Mouse (Mus musculus) intestine, embryonic 16.5 days (tissue): Measurements from ENCODE around the gene Rsl24d1. TPM values are rescaled to one million over a fixed set of nuclear protein-coding genes. Genes with fewer than 3 reads are reported as not detected.

Experiments
- ATAC-seq: fragments of 200-750 bp; cut with Nextera tagmentation; 2 replicates; pipeline ENCODE4 v1.8.0; 2017; ENCODE audit warnings: moderate TSS enrichment, moderate library complexity
- H3K27ac ChIP-seq: fragments of 300-500 bp; sonication (generic); 2 replicates; pipeline ENCODE4 v1.5.1; 2014; ENCODE audit warnings: mild to moderate bottlenecking, low read length
- H3K27me3 ChIP-seq: fragments of 300-500 bp; sonication (generic); replicated peaks from 2 replicates; pipeline ENCODE4 v1.6.1; 2014; ENCODE audit warnings: low read length, control low read depth, mixed read lengths; ENCODE audit not compliant: control insufficient read depth, insufficient read depth
- H3K36me3 ChIP-seq: fragments of 300-500 bp; sonication (generic); 2 replicates; pipeline ENCODE4 v1.6.1; 2014; ENCODE audit warnings: low read length, control low read depth; ENCODE audit not compliant: control insufficient read depth, insufficient read depth
- H3K4me1 ChIP-seq: fragments of 300-500 bp; sonication (generic); 2 replicates; pipeline ENCODE4 v1.6.1; 2014; ENCODE audit warnings: low read length, control low read depth, mixed read lengths; ENCODE audit not compliant: control insufficient read depth, insufficient read depth
- H3K4me2 ChIP-seq: fragments of 300-500 bp; sonication (generic); 2 replicates; pipeline ENCODE4 v1.6.1; 2014; ENCODE audit warnings: low read depth, low read length, control low read depth
- H3K4me3 ChIP-seq: fragments of 300-500 bp; sonication (generic); 2 replicates; pipeline ENCODE4 v1.5.1; 2014; ENCODE audit warnings: mild to moderate bottlenecking, low read length
- H3K9ac ChIP-seq: fragments of 300-500 bp; sonication (generic); 2 replicates; pipeline ENCODE4 v1.6.1; 2014; ENCODE audit warnings: low read depth, low read length
- H3K9me3 ChIP-seq: fragments of 300-500 bp; sonication (generic); 2 replicates; pipeline ENCODE4 v1.6.1; 2016; ENCODE audit warnings: low read length, control low read depth; ENCODE audit not compliant: control insufficient read depth
- WGBS: fragments of 180-500 bp; shearing (Covaris S2); extraction: QIAGEN DNeasy Blood & Tissue Kit; methylation state at CpG from one replicate; pipeline ENCODE4 v1.1.7; 2014; 5-methylcytosine and 5-hydroxymethylcytosine counted together
- polyA plus RNA-seq: library from polyadenylated mRNA; unstranded; fragments of >200 nt; fragmentation: Nextera tagmentation; extraction: Ambion mirVana; gene quantifications from 2 replicates; pipeline ENCODE4 v1.2.1, GENCODE M21; 2015

Rsl24d1 gene
- polyA plus RNA-seq, 1 experiment from 2014 or later, result 82.8 TPM

DNA sequence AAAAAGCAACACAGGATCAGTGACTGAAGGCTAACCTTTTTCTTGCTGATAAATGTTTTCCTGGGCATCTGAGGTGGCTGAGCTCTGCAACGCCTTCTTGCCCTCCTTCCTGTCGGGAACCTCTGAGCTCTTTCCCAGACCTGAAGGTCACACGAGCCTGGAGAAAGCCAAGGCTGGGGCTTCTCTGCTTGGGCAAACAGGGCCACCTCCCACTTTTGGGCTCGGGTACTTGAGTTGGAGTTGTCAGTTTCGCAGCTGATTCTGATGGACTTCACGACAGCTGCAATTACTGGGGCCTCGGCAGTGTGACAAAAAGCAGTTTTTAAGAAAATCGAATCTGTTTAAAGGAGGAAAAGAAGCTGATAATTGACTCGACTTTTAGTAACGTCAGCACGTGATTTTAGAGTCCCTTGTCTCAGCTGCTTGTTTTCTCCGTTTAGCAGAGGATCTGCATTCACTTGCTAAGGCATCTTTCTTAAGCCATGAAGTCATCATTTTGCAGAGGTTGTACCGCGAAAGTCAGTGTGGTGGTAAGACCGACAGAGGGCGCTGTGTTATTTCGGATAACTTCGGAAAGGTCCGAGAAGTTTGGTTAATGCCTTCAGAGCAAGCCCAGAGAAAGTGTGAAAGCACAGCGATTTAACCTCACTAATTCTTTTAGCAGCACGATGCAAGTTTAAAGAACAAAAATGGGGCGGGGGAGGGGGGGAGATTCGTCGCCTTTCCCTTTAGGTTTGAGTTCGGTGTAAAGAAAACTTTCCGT lies 49.5 kb downstream of the Rsl24d1 start:
- Histone ChIP-seq H3K4me1 (no peaks in the 10 kb centered on the region), H3K4me2 (peak overlapping the region; percentile 53), H3K9me3 (0 out of 2 replicates have a peak, but pooled peaks cover 4% of the 10 kb centered on the region), H3K27ac (no peak overlapping the region), H3K4me3 (peak overlapping the region; percentile 36), H3K36me3 (no peaks in the 10 kb centered on the region), H3K9ac (0 out of 2 replicates have a peak overlapping the region, but pooled peaks have one; percentile 30), H3K27me3 (no peaks in the 10 kb centered on the region)
- whole genome bisulfite sequencing, result 20% methylated on average over 26 of the region's 26 CpGs
- ATAC-seq, result peak; percentile 53; the same call in 1 of the 2 replicates

DNA sequence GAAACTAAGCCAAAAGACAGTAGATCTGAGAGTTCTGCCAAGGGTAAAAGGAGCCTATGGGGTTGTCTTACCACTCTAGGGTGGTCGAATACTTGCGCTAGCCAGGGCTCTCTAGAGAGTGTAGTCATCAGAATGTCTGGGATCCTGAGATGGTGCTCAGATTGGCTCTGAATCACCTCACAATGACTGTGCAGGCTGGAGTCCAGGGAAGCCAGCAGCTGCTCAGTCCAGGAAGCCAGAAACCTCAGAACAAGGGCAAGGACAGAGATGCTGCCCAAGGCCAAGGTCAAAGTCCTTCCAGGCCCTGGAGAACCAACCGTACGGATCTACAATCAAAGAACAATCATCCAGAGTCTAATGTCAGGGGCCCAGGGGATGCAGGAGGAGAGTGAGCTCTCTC lies 52.4 kb downstream of the Rsl24d1 start:
- H3K27ac ChIP-seq, result no peak overlapping the region
- H3K4me1 ChIP-seq, result no peaks in the 10 kb centered on the region
- no peak overlapping the region for H3K4me3 ChIP-seq
- H3K9ac ChIP-seq, result no peak overlapping the region
- H3K36me3 ChIP-seq, result no peaks in the 10 kb centered on the region
- H3K4me2 ChIP-seq, result no peak overlapping the region
- no peaks in the 10 kb centered on the region for H3K9me3 ChIP-seq
- 84% methylated on average over 4 of the region's 4 CpGs for WGBS
- no peaks in the 10 kb centered on the region for H3K27me3 ChIP-seq
- no peak for ATAC-seq

Other genes starting within 250 kb of the Rsl24d1 start
- gene Pygo1, start 187.8 kb upstream of the Rsl24d1 start, polyA plus RNA-seq, result 1.5 and 1.7 TPM in 2 replicates
- gene Dyx1c1, start 154.6 kb upstream of the Rsl24d1 start, polyA plus RNA-seq, result 0.49 and 0.57 TPM in 2 replicates
- not detected in 2 replicates for gene Gm44503, start 154.6 kb upstream of the Rsl24d1 start, polyA plus RNA-seq
- gene Ccpg1os, start 128.0 kb upstream of the Rsl24d1 start, polyA plus RNA-seq, result 10.4 and 11.3 TPM in 2 replicates
- 23.5 and 24.4 TPM in 2 replicates for gene Ccpg1, start 128.0 kb upstream of the Rsl24d1 start, polyA plus RNA-seq
- 13.5 and 15.2 TPM in 2 replicates for gene Pigb, start 73.0 kb upstream of the Rsl24d1 start, polyA plus RNA-seq
- 9.0 TPM in 2 replicates for gene Rab27a, start 68.6 kb upstream of the Rsl24d1 start, polyA plus RNA-seq
- gene Khdc3, start 11.6 kb upstream of the Rsl24d1 start, polyA plus RNA-seq, result not detected in 2 replicates
- not detected in 2 replicates for gene Gm20509, start 11.0 kb upstream of the Rsl24d1 start, polyA plus RNA-seq